Mouse (Mus musculus): Measurements from ENCODE around the gene Trub1. TPM values are rescaled to one million over a fixed set of nuclear protein-coding genes. Genes with fewer than 3 reads are reported as not detected.

Trub1 gene
- polyA plus RNA-seq, 1 experiment from 2014 or later, result 33.6 TPM

- WGBS, result 56% methylated on average over 8 of the region's 8 CpGs
- Histone ChIP-seq H3K4me1 (peaks cover 33% of the 10 kb centered on the region), H3K4me3 (no peak overlapping the region), H3K36me3 (peaks cover 23% of the 10 kb centered on the region), H3K4me2 (no peak overlapping the region), H3K9ac (no peak overlapping the region), H3K9me3 (no peaks in the 10 kb centered on the region), H3K27me3 (no peaks in the 10 kb centered on the region), H3K27ac (no peak overlapping the region)
- no peak for ATAC-seq (ENCODE audit: insufficient number of reproducible peaks, insufficient read depth, low FRiP score, low TSS enrichment, low read depth)
Measured at GRCm38 (mm10) chr19:57477310-57477709, 24.6 kb downstream of the Trub1 start.

DNA sequence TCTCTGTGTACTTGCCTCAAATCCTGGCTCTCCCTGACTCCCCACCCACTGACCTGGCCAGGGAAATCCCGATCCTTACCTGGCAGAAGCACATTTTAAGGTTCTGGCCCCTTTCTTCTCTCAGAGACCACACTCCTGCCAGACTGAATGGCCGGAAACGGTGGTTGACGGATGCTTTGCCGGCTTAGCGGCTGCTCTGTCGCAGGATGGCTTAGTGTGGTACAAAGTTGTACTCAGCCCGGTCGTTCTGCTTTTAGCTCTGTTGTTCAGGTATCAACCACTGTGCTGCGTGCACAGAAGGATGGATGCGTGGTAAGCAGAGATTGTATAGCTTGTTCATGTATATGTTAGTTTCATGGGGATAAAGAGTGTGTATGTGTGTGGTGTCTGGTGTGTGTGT is 25.3 kb downstream of the Trub1 start:
- 84% methylated on average over 11 of the region's 11 CpGs for WGBS
- no peak overlapping the region for H3K4me2 ChIP-seq
- H3K27me3 ChIP-seq, result no peaks in the 10 kb centered on the region
- peaks cover 32% of the 10 kb centered on the region for H3K4me1 ChIP-seq
- peaks cover 19% of the 10 kb centered on the region for H3K36me3 ChIP-seq
- H3K27ac ChIP-seq, result no peak overlapping the region
- ATAC-seq (ENCODE audit: insufficient number of reproducible peaks, insufficient read depth, low FRiP score, low TSS enrichment, low read depth), result no peak
- no peak overlapping the region for H3K9ac ChIP-seq
- H3K4me3 ChIP-seq, result no peak overlapping the region
- no peaks in the 10 kb centered on the region for H3K9me3 ChIP-seq

DNA sequence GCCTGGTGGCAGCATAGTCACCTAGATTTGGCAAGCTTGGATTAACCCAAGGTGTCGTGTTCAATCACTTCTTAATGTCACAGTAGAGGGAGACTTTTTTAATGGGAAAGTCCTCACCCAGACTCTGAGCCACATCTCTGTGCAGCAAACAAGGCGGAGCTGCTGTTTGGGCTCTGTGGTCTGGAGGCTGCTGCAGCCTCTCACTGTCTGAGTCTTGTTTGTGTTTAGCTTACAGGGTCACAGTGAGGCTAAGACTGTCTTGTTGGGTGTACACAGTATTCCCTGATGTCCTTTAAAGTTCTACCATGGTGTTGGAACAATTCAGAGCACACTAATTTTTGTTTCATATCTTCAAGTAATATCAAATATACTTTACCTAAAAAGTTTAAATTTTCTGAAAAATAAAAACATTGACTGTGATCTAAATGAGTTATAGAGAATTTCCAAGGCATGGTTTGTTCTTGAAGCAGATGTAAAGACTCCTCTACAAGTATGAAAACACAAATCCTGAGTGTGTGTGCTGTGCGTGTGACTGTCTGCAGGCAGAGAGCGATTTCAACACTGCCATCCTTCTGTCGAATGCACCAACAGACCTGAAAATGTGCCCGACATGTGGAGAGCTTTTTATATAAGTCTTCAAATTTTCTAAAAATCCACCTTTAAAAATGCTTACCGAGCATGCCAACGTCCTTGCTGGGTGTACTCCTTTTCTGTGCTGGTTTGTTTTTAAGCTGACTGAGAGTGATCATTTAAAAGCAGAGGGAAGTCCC is 27.4 kb downstream of the Trub1 start:
- H3K4me3 ChIP-seq, result no peak overlapping the region
- H3K9me3 ChIP-seq, result peaks cover 4% of the 10 kb centered on the region; the same call in 1 of the 2 replicates
- H3K27me3 ChIP-seq, result no peaks in the 10 kb centered on the region
- H3K4me1 ChIP-seq, result peaks cover 32% of the 10 kb centered on the region
- H3K4me2 ChIP-seq, result no peak overlapping the region
- WGBS, result 77% methylated on average over 8 of the region's 8 CpGs
- no peak for ATAC-seq (ENCODE audit: insufficient number of reproducible peaks, insufficient read depth, low FRiP score, low TSS enrichment, low read depth)
- no peak overlapping the region for H3K9ac ChIP-seq
- H3K27ac ChIP-seq, result peak overlapping the region; percentile 45
- H3K36me3 ChIP-seq, result peaks cover 22% of the 10 kb centered on the region

- Histone ChIP-seq H3K4me2 (no peak overlapping the region), H3K9ac (no peak overlapping the region), H3K9me3 (peaks cover 4% of the 10 kb centered on the region; the same call in 1 of the 2 replicates), H3K4me1 (peaks cover 33% of the 10 kb centered on the region), H3K36me3 (peaks cover 22% of the 10 kb centered on the region), H3K4me3 (no peak overlapping the region), H3K27me3 (no peaks in the 10 kb centered on the region), H3K27ac (no peak overlapping the region)
- peak; percentile 49; the same call in 1 of the 2 replicates for ATAC-seq (ENCODE audit: insufficient number of reproducible peaks, insufficient read depth, low FRiP score, low TSS enrichment, low read depth)
- WGBS, result 89% methylated on average over 6 of the region's 6 CpGs
Measured at GRCm38 (mm10) chr19:57481743-57482259, 29.1 kb downstream of the Trub1 start.

DNA sequence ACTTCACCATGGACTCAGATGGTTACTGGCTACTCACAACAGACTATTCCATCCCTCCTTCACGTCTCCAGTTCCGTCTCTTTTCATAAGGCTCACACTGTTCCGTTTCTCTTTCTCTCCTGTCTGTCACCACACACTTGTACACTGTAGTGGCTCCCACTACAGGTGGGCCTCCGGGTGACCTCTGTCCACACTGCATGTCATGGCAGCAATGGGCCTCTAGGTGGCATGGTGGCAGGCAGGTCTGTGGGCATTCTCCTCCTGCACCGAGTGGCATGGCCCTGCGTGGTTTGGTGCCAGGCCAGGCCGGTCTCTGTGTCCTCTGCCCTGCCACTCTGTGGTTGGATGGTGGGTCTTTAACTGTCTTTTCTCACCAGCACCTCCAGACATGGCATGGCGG is 30.1 kb downstream of the Trub1 start:
- no peak overlapping the region for H3K4me2 ChIP-seq
- H3K27ac ChIP-seq, result no peak overlapping the region
- H3K4me1 ChIP-seq, result peaks cover 37% of the 10 kb centered on the region
- H3K27me3 ChIP-seq, result no peaks in the 10 kb centered on the region
- H3K9me3 ChIP-seq, result peaks cover 4% of the 10 kb centered on the region; the same call in 1 of the 2 replicates
- ATAC-seq (ENCODE audit: insufficient number of reproducible peaks, insufficient read depth, low FRiP score, low TSS enrichment, low read depth), result no peak
- no peak overlapping the region for H3K9ac ChIP-seq
- peaks cover 22% of the 10 kb centered on the region for H3K36me3 ChIP-seq
- no peak overlapping the region for H3K4me3 ChIP-seq
- 88% methylated on average over 8 of the region's 8 CpGs for WGBS

- peak overlapping the region; percentile 41 for H3K4me2 ChIP-seq
- H3K9me3 ChIP-seq, result peaks cover 4% of the 10 kb centered on the region; the same call in 1 of the 2 replicates
- H3K36me3 ChIP-seq, result peaks cover 23% of the 10 kb centered on the region
- no peaks in the 10 kb centered on the region for H3K27me3 ChIP-seq
- 0 out of 2 replicates have a peak overlapping the region, but pooled peaks have one; percentile 8 for H3K4me3 ChIP-seq
- peak overlapping the region; percentile 76 for H3K27ac ChIP-seq
- peak overlapping the region; percentile 32 for H3K9ac ChIP-seq
- peaks cover 36% of the 10 kb centered on the region for H3K4me1 ChIP-seq
- no peak for ATAC-seq (ENCODE audit: insufficient number of reproducible peaks, insufficient read depth, low FRiP score, low TSS enrichment, low read depth)
- 32% methylated on average over 13 of the region's 13 CpGs for WGBS
Measured at GRCm38 (mm10) chr19:57487051-57487658, 34.4 kb downstream of the Trub1 start.

GRCm38 (mm10) chr19:57489527-57489926 is 36.8 kb downstream of the Trub1 start:
- no peak overlapping the region for H3K27ac ChIP-seq
- WGBS, result 80% methylated on average over 7 of the region's 7 CpGs
- H3K4me3 ChIP-seq, result no peak overlapping the region
- peaks cover 32% of the 10 kb centered on the region for H3K4me1 ChIP-seq
- H3K36me3 ChIP-seq, result peaks cover 16% of the 10 kb centered on the region
- H3K27me3 ChIP-seq, result no peaks in the 10 kb centered on the region
- no peak for ATAC-seq (ENCODE audit: insufficient number of reproducible peaks, insufficient read depth, low FRiP score, low TSS enrichment, low read depth)
- H3K9me3 ChIP-seq, result no peaks in the 10 kb centered on the region
- no peak overlapping the region for H3K9ac ChIP-seq
- H3K4me2 ChIP-seq, result no peak overlapping the region

DNA sequence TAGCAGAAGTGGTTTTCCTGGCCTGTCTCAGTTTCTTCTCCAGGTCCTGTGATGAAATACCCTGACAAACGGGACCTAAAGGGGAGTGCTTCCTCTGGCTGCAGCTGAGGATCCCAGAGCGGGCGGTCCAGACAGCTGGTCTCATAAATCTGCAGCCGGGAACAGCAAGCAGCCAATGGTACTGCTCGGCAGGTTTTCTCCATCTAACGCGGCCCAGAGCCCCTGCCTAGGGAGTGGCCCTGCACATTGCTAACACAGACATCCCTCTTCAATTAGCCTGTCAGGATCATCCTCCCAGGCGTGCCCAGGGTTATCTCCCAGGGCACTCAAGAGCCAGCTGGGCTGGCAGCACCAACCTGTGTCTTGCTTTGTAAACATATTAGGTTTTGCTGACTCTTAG is 38.3 kb downstream of the Trub1 start:
- 11% methylated on average over 8 of the region's 8 CpGs for WGBS
- Histone ChIP-seq H3K27ac (peak overlapping the region; percentile 44; the same call in 1 of the 2 replicates), H3K9ac (0 out of 2 replicates have a peak overlapping the region, but pooled peaks have one; percentile 12), H3K4me3 (no peak overlapping the region), H3K27me3 (no peaks in the 10 kb centered on the region), H3K9me3 (no peaks in the 10 kb centered on the region), H3K4me1 (peaks cover 30% of the 10 kb centered on the region), H3K36me3 (peaks cover 6% of the 10 kb centered on the region; the same call in 1 of the 2 replicates), H3K4me2 (no peak overlapping the region)
- ATAC-seq (ENCODE audit: insufficient number of reproducible peaks, insufficient read depth, low FRiP score, low TSS enrichment, low read depth), result no peak

GRCm38 (mm10) chr19:57494020-57494419 is 41.3 kb downstream of the Trub1 start:
- Histone ChIP-seq H3K27ac (no peak overlapping the region), H3K9ac (no peak overlapping the region), H3K4me1 (peaks cover 33% of the 10 kb centered on the region), H3K9me3 (no peaks in the 10 kb centered on the region), H3K36me3 (no peaks in the 10 kb centered on the region; the same call in 1 of the 2 replicates), H3K4me3 (no peak overlapping the region), H3K4me2 (no peak overlapping the region), H3K27me3 (no peaks in the 10 kb centered on the region)
- WGBS, result 73% methylated on average over 5 of the region's 5 CpGs
- no peak for ATAC-seq (ENCODE audit: insufficient number of reproducible peaks, insufficient read depth, low FRiP score, low TSS enrichment, low read depth)

GRCm38 (mm10) chr19:57498110-57498743 is 45.5 kb downstream of the Trub1 start:
- no peak overlapping the region for H3K9ac ChIP-seq
- peaks cover 33% of the 10 kb centered on the region for H3K4me1 ChIP-seq
- H3K4me3 ChIP-seq, result no peak overlapping the region
- peak overlapping the region; percentile 40 for H3K4me2 ChIP-seq
- 18% methylated on average over 9 of the region's 10 CpGs for WGBS
- ATAC-seq (ENCODE audit: insufficient number of reproducible peaks, insufficient read depth, low FRiP score, low TSS enrichment, low read depth), result no peak
- peak overlapping the region; percentile 72; the same call in 1 of the 2 replicates for H3K27ac ChIP-seq
- no peaks in the 10 kb centered on the region for H3K36me3 ChIP-seq
- no peaks in the 10 kb centered on the region for H3K9me3 ChIP-seq
- no peaks in the 10 kb centered on the region for H3K27me3 ChIP-seq

DNA sequence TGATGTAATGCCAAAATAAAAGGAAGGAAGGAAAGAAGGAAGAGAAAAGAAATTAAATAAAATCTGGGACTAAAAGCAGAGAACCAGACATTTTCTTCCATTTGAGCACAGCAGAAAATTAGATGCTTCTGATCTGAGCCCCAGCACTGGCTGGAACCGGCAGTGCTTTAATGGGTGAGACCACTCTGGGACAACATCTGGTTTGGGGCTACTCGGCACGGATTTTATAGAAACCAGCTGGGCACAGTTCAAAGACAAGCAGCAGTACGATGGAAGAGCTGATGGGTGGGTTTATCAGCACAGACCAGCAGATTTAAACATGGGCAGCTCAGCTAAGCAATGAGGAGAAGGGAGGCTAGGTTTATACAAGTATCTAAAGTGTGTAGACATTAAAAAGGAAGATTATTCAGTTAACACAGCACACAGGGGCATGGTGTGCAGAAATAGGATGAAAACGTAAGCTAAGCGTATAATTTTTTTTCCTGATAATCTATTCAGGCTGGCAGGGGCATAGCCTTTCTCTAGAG is 46.2 kb downstream of the Trub1 start:
- no peak overlapping the region for H3K4me3 ChIP-seq
- H3K27ac ChIP-seq, result peak overlapping the region; percentile 72
- ATAC-seq (ENCODE audit: insufficient number of reproducible peaks, insufficient read depth, low FRiP score, low TSS enrichment, low read depth), result 0 out of 2 replicates have a peak, but pooled peaks have one; percentile 62
- WGBS, result 18% methylated on average over 6 of the region's 6 CpGs
- peaks cover 33% of the 10 kb centered on the region for H3K4me1 ChIP-seq
- H3K9me3 ChIP-seq, result no peaks in the 10 kb centered on the region
- no peaks in the 10 kb centered on the region for H3K36me3 ChIP-seq
- H3K9ac ChIP-seq, result no peak overlapping the region
- no peaks in the 10 kb centered on the region for H3K27me3 ChIP-seq
- H3K4me2 ChIP-seq, result peak overlapping the region; percentile 40

Data from embryonic facial prominence, embryonic 13.5 days (tissue).